Mouse (Mus musculus): ENCODE results near the gene Mon2.

The Mon2 gene

DNA sequence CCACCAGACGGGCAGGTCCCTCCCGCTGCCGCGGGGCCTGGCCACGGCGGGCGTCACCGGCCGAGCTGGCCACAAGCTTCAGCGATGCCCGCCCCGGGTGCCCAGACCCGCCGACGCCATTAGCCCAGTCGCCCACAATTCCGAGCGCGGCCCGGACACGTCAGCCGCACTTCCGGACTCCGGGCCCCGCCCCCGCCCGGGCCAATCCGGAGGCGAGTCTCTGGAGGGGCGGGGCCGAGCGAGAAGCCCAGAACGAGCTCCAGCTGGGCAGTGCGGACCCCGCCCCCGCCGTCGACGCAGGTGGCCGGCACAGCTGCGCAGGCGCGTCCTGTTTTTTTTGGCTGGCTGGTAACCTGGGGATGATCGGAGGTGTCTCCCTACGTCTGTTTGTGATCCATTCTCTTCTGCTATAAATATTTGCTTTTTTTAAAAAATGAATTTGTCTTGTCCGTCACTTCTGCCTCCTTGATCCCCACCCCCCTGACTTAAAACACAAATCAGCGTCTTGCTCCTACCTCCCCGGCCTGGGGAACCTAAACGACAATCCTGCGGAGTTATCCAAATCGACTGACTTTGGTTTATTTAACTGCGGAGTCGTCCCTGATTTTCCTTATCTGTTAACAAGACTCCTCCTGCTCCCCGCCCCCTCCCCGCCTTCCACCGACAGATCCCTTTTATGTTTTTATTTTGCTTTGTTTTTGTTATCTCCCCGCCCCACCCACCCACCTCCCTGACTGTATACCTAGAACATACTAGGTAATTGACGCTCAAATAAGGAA, at the start of gene Mon2:
Gene Mon2 (minus strand): TSS at position 261 of the 779 bp plus-strand sequence.
- peak; percentile 99 for DNase-seq

DNA sequence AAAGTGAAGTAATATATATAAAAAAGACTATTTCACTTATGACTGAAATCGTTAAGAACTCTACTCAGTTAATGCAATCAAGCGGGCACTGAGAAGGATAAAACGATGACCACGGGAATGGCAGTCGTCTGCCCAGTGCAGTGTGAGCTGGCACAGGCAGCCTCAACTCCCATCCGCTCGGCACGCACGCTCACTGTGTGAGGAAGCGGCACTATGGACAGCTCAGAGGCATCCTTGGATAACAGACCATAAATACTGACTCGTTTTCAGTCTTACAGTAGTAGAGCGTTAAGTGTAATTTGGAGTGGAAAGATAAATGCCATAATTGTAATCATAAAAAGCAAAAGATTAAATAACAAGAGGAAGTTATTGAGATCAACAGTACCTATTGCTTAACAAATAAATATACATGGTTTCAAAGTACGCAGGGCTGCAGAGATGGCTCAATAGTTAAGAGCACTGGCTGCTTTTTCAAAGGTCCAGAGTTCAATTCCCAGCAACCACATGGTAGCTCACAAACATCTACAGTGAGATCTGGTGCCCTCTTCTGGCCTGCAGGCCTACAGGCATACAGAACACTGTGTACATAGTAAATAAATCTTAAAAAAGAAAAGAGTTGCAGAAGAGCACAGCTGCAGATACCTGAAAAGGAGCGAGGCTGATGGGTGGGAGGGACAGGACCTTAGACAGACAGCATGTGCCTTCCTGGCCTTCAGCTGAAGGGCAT, 44.5 kb upstream of the Mon2 start:
- DNase-seq, result no peak

DNA sequence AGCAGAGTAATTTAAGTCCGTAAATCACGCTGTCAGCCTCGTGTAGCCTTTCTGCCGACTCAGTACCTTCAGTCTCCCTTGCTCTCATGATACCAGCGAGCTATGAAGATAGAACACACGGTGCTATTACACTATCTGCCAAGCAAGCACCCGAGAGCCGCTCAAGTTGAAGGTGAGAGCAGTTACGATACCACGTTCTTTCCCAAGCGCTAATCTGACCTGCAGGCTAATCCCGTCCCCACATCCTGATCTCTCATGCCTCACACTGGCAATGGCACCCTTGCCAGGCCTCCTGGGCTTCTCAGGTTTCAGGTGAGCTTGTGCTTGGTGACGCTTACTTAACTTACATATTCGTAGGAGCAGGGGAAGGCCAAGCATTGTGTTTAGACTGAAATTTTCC, 40.6 kb upstream of the Mon2 start:
- DNase-seq, result no peak

DNA sequence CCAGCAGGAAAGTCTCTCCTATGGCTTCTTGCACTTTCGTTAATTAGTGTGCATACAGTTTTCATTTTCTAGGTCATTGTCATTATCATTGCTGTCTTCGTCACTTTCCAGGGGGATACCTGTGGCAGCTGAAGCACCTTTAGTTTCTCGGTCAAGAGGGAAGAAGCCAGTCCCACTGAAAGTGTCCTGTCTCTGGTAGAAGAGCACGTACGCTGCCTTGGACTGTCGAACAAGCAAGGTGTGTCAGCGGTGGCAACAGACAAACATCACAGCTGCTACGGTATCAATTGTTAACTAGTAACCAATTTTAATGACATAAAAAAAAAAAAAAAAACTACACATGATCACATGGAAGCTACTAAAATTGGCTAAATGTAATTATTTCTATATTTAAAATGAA, 37.2 kb upstream of the Mon2 start:
- DNase-seq, result no peak

DNA sequence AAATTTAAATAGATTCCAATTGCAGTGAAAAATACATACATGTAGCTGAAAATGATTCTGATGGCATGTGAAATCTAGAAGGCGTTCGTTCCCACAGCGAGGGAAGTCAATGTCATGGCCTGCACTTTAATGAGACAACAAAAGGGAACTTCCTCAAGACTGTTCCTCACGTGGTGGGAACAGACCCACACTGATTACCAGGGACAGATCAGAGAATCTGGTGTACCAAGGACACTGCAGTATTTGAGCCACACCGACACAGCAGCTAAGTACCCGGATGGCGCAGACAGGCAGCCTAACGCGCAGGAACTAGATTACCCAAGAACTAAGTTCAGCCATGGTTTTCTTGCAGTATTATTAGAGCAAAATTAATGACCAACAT, 36.5 kb upstream of the Mon2 start:
- no peak for DNase-seq

DNA sequence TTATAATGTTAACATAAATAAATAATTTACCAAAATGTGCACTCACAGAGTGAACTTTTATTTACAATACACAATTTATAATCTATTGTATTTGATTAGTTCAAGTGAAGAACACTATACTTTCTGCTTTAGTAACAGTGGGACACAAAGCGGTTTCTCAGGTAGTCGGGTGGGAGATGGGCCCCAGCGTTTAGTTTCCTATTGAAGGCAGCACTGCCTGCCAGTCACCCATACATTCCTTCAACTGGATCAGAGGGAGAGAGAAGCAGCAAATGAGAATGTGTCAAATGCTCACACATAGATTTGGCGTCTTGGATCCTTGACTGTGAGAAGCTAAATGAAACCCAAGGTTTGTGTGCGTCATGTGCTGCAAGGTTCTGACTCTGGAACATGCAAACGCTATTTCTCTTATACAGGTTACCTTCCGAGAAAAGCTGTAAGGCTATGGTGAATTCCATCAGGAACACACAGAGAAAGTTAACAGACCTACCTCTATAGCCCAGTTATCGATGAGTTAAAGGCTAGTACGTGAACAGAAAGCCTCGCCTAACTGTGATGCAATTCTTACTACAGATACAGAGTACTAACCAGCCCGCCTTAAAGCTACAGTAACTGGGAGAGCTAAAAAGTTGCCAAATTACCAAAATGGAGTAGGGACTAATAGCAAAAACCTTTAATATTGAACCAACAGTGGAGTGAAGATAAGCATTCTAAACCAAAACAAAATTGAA, 35.9 kb upstream of the Mon2 start:
- DNase-seq, result no peak

DNA sequence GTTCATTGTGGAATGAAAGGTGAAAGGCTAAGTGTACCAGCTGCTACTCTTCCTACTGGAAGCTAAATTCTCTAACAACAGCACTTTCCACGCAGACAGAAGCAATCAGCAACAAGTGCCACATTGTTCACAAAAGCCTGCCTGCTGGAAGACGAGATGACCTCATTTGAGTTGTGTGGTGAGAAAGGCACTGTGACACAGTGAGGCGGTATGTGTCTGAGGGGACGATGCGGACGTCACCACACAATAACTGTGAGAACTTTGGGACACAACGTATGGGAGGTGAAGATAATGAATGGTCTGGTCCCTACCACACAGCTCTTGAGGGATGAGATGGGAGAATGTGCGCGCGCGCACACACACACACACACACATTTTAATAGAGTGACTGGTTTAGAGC, 34.2 kb upstream of the Mon2 start:
- DNase-seq, result no peak

DNA sequence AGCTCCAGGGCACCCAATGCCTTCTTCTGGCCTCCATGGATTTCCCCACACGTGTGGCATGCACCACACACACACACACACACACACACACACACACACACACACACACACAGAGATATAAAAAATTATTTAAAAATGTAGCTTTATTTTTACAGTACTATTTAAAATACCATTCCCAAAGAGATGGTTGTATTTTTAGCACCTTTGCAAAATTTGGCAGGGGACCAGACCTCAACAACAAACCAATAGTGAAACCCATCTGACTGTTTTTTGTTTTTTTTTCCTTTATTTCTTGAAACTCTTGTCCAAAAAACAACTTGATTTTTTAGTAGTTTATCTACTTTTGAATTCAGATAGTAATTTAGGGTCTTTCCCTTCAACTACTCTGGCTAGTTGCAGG, 32.2 kb upstream of the Mon2 start:
- no peak for DNase-seq

DNA sequence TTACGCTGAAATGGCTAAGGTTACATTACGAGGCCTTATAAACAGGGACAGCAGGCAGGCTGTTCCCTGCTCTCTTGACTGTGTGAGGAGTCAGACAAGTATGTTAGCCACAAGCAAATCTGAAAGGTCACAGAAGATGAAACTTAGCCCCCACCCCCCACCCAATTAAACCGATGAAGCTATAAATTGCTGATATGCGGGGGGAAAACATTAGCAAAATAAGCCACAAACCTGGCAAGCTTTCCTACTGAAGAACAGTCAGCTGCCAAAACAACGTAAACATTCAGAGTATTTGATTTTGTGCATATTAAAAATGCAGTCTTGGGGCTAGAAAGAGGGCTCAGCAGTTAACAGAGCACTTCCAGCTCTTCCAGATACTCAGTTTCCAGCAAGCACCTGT, 31.8 kb upstream of the Mon2 start:
- DNase-seq, result no peak

DNA sequence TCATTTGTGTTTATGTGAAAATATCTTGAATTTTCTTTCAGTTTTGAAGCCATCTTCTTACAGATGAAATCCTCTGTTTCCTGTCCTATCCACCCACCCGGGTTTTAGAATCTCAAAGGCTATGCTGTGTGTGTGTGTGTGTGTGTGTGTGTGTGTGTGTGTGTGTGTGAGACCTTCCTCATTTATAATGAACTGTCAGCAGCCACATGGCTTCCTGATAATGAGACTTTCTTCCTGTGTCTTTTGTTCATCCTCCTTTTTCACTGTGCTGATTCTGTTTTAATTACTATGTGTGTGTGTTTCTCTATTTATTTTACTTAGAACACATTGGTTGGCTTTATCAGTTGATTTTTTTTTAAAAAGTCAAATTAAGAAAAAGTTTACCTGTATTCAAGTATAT, 25.0 kb upstream of the Mon2 start:
- DNase-seq, result no peak

DNA sequence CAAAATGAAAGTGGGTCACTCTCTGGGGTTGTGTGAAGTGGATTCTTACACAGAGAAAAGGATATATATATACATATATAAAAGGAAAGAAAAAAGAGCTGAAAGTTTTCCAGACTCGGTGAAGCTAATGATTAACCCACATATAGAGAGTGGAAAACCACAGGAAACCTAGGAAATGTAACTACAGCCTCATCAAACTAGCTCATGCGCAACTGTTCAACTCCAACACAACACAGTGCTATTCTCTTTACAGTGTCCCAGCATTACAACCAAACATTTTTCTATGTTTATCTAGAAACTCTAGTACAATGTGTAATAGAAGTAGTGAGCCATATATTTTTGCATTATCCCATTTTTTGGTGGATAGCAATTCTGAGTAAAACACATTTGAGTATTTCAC, 24.3 kb upstream of the Mon2 start:
- DNase-seq, result no peak

DNA sequence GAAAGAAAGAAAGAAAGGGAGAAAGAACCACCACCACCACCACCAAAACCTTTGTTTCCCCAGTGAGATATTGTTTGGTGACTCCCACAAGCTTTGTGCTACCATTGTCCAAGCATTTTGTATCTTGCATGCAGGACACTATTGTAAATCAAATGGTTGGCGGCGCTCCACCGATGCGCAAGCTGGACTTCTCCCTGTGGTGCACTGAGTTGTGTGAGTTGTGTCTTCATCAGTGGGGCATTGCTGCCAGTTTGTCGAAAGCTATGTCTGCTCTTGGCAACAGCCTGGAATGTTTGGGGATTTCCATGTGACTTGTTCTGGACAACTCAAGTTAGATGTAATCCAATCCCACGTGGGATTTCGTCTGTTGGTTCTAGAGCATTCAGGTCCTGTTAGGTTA, 18.2 kb upstream of the Mon2 start:
- peak; percentile 17 to 29 for DNase-seq

DNA sequence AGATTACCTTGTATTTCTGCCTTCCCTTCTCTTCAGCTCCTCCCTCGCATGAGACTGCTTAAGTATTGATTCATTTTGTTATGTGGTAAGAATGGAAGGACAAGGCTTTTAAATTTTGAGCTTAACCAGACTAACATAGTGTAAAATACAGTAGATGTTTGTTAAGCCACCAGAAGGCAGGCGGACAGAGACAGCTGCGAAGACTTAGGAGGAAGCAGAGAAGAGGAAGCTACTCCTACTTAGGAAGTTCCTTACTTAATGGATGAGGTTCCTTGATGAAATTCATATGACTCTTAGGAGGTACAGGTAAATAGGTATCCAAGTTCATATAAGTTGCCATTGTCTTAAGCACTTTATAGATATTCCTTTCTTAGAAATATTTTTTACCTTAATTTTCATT, 16.3 kb upstream of the Mon2 start:
- DNase-seq, result no peak

DNA sequence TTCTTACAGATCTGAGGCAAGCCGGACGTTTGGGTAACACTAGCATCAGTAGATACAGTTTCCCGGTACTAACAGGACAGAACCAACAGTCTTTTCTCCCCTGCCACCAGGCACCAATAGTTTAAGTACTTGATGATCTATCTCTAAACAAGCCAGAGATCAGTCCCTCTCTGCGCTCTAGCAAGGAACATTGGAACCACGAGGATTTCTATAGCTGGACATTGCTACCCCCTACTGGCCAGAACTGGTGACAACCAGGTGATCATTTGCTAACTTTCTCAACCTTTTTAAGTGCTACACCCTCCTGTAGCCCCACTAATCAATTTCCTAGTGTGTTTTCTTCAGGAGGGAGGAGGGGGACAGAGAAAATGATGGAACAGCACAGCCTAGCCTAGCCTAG, 15.4 kb upstream of the Mon2 start:
- peak; percentile 71 to 75 for DNase-seq

DNA sequence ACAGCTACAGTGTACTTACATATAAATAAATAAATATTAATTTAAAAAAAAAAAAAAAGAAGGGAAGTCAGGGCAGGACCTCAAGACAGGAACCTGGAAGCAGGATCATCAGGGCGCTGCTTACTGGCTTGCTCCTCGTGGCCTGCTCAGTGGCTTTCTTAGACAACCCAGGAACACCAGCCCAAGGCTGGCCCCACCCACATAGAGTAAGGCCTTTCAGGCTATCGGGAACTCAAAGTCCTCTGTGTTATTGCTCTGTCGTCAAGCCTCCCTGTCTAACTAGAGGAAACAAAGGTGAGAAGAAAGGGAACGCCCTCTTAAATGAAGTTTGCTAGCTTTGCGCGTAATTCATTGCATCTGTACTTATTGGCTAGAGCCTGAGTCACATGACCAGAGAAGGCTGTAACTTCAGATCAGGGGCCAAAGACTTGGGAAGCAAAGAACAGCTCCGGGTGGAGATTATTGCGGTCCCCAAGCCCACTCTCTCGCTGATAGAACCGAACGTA, 13.2 kb upstream of the Mon2 start:
- DNase-seq, result no peak

DNA sequence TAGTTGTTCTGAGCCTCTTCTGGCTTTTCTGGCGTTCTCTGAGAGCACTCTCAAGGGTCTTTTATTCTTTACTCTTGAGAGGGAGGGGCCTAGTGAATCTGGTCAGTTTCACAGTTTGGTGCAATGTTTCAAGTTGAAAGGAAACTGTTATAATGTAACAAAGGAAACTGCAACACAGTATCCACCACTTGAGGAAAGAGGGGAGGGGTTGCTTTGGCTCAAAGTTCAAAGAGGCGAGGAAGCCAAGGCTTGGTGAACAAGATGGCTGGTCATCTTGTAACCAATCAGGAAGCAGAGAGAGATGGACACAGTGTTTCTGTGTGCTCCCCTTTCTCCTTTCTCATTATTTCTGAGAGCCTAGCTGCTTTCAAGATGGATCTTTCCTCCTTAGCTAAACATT, 10.5 kb upstream of the Mon2 start:
- DNase-seq, result no peak

DNA sequence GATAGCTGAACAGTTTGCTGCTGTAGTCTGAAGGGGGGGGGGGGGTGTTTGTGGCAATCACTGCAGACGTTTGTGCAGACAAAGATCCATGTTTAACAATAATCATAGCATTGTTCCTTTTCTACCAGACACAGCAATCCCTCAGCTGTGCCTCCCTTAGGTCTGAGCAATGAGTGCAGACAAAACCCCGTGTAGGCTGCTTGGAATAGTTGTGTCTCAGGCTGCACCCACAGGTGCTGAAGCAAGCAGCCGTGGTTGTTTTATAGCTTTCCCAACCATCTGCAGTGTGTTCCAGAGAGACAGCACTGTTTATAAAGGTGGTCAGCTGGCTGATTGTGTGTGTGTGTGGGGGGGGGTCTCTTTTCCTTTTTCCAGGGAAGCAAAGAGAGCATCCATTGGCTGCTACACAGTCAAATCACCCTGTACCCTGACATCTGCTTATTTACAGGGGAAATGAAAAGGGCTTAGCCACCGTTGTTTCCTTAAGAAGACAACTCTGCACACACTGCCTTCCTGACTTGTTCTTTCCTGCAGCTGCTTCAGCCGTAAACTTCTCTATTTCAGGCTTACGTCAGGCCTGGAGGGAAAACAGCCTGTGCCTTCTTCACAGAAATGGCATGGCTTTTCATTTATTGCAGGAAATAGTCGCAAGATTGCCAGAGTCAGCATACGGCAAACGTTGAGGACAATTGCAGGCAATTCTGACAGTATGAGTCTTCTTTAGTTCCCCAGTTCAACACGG, 8.8 kb upstream of the Mon2 start:
- no peak for DNase-seq

DNA sequence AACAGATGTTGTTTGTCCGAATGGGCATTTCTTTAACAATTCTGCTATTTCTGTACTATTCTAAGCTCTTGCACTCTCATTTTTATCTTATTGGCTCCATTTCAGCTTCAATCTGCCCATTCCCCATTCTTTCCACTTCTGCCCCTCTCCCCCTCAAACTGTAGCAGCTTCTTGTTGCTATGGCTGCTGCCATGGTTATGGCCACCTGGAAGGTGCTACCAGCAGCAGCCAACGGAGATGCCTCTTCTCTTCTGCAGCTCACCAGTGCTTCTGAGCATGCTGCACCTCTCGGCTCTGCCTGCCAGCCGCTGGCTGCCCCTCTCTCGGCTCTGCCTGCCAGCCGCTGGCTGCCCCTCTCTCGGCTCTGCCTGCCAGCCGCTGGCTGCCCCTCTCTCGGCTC, 8.0 kb upstream of the Mon2 start:
- DNase-seq, result peak; percentile 10 to 13

DNA sequence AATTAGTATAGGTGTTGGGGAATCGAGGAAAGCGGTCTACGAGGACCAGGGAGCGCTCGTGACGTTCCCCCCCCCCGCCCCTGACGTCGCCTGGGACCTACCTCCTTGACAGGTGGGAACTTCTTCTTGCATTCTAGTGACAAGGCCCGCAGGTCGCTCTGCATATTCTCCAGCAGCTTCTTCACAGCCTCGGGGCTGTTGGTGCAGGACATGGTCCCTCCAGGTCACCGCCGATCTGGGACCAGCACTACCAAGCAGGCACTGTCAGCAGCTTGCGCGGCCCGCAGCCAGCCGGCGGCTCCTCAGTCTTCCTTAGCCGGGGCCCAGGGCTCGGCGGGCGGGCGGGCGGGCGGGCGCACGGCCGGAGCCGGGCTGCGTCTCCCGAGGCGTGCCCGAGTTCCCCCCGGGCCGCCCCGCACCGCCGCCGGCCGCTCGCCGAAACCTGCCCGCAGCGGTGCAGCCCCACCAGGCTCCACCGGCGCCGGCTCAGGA, 508 bp downstream of the Mon2 start:
- peak in 1 of 2 experiments; percentile 56 for DNase-seq

DNA sequence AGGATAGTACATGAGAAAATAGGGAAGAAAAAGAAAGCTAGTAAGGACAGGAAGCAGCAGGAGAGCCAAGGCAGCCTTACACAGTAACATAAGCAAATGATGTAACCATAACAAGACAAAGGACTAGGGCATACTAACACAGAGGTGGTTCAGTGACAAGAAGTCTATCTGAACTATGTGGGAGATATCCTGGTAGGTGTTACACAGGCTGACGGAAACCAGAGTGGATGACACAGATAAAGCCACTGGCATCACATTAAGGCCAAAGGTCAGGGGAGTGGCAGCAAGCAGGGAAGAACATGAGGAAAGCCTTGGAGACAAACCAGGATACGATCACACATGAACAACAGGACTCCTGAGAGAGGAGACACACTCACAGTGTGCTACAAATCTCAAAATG, 4.3 kb downstream of the Mon2 start:
- no peak for DNase-seq

DNA sequence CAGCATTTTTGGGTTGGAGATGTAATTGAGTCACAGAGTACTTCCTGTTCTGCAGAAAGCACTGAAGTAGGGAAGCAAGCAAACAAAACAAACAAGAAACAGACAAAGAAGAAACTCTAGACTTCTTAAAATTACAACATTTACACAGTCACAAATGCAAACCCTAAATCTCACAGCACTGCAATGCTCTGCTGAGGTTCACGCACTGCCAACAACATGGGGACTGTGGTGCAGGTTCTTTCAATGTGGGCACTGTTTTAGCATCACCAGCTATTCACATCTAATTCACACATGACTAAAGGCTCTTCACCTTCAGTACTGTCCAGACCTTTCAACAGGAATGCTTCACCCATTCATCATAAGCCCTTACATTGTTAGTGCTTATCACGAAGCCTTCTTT, 13.3 kb downstream of the Mon2 start:
- DNase-seq, result no peak

DNA sequence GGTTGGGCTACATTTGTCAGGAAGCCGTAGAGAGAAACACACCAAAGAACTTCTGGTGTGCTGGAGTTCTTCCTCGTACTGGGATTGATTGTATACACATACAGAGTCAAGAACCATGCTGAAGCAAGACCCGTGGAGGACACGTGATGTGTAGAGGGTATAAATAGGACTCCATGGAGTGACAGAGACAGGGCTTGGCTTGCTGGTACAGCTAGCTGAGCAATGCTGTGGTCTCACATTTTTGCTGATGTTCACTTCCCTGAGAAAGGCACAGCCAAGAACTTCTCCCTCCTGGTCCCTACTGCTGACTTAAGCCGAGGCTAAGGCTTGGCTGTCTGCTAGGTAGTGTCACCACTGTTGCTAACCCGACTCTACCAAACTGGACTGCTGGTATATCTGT, 15.5 kb downstream of the Mon2 start:
- DNase-seq, result no peak

DNA sequence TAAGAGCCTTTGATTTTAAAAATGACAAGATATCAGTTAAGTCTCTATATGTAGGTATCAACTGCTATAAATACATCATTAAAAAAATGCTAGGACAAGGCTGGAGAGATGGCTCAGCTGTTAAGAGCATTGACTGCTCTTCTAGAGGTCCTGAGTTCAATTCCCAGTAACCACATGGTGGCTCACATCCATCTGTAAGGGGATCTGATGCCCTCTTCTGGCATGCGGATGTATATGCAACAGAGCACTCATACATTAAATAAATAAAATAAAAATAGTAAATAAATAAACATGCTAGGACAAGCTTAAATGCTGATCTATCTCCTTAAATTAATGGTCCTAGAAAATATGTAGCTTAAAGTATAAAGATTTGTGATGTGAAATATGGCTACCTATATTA, 19.2 kb downstream of the Mon2 start:
- DNase-seq, result no peak

Measured in cerebellum, postnatal 10 days (tissue).